Mouse (Mus musculus) left cerebral cortex, adult 11 months (tissue): ENCODE results near the gene Slc44a1.

Experiments
- DNase-seq: peaks from one replicate; pipeline ENCODE4 v3.0.0; 2022; ENCODE audit warnings: low spot score

Gene Slc44a1

GRCm38 (mm10) chr4:53431585-53432234 lies 8.5 kb upstream of the Slc44a1 start:
- no peak for DNase-seq

GRCm38 (mm10) chr4:53437110-53437755 lies 3.0 kb upstream of the Slc44a1 start:
- no peak for DNase-seq

- no peak for DNase-seq
These were observed 1.8 kb upstream of the Slc44a1 start for GRCm38 (mm10) chr4:53438386-53438785.

GRCm38 (mm10) chr4:53438836-53439480 lies 1.3 kb upstream of the Slc44a1 start:
- DNase-seq = no peak

GRCm38 (mm10) chr4:53439636-53440009 lies 590 bp upstream of the Slc44a1 start:
- no peak for DNase-seq

- no peak for DNase-seq
These were observed 781 bp downstream of the Slc44a1 start for GRCm38 (mm10) chr4:53440816-53441571.

GRCm38 (mm10) chr4:53441683-53442082 lies 1.5 kb downstream of the Slc44a1 start:
- DNase-seq = no peak

GRCm38 (mm10) chr4:53446216-53446615 lies 6.0 kb downstream of the Slc44a1 start:
- DNase-seq = no peak

GRCm38 (mm10) chr4:53447773-53448172 lies 7.6 kb downstream of the Slc44a1 start:
- DNase-seq = no peak

- no peak for DNase-seq
These were observed 10.5 kb downstream of the Slc44a1 start for GRCm38 (mm10) chr4:53450736-53451135.

- no peak for DNase-seq
These were observed 11.7 kb downstream of the Slc44a1 start for GRCm38 (mm10) chr4:53451887-53452286.

GRCm38 (mm10) chr4:53452457-53452856 lies 12.2 kb downstream of the Slc44a1 start:
- no peak for DNase-seq

- DNase-seq = no peak
These were observed 13.0 kb downstream of the Slc44a1 start for GRCm38 (mm10) chr4:53452976-53453889.

- DNase-seq = no peak
These were observed 15.7 kb downstream of the Slc44a1 start for GRCm38 (mm10) chr4:53455885-53456284.

GRCm38 (mm10) chr4:53456570-53456969 lies 16.4 kb downstream of the Slc44a1 start:
- no peak for DNase-seq

GRCm38 (mm10) chr4:53458503-53458902 lies 18.3 kb downstream of the Slc44a1 start:
- no peak for DNase-seq

- no peak for DNase-seq
These were observed 19.5 kb downstream of the Slc44a1 start for GRCm38 (mm10) chr4:53459697-53460096.

- DNase-seq = no peak
These were observed 20.8 kb downstream of the Slc44a1 start for GRCm38 (mm10) chr4:53461026-53461425.

- DNase-seq = no peak
These were observed 21.9 kb downstream of the Slc44a1 start for GRCm38 (mm10) chr4:53462069-53462468.

- DNase-seq = no peak
These were observed 22.5 kb downstream of the Slc44a1 start for GRCm38 (mm10) chr4:53462505-53463251.

- DNase-seq = no peak
These were observed 25.7 kb downstream of the Slc44a1 start for GRCm38 (mm10) chr4:53465887-53466286.
